Mouse (Mus musculus) liver, embryonic 12.5 days (tissue): ENCODE results near the gene Slc6a5. TPM values are rescaled to one million over a fixed set of nuclear protein-coding genes. Genes with fewer than 3 reads are reported as not detected.

Experiments used
- ATAC-seq: fragments of 200-750 bp; cut with Nextera tagmentation; 2 replicates; pipeline ENCODE4 v1.8.0; 2017; ENCODE audit warnings: moderate number of reproducible peaks, mild to moderate bottlenecking, moderate library complexity
- H3K27ac ChIP-seq: fragments of 300-500 bp; sonication (generic); 2 replicates; pipeline ENCODE4 v1.5.1; 2016; ENCODE audit warnings: mild to moderate bottlenecking
- H3K27me3 ChIP-seq: fragments of 300-500 bp; sonication (generic); replicated peaks from 2 replicates; pipeline ENCODE4 v1.6.1; 2016; ENCODE audit warnings: mild to moderate bottlenecking, moderate library complexity
- H3K36me3 ChIP-seq: fragments of 300-500 bp; sonication (generic); 2 replicates; pipeline ENCODE4 v1.6.1; 2016; ENCODE audit warnings: mild to moderate bottlenecking, moderate library complexity
- H3K4me1 ChIP-seq: fragments of 300-500 bp; sonication (generic); 2 replicates; pipeline ENCODE4 v1.6.1; 2016
- H3K4me2 ChIP-seq: fragments of 300-500 bp; sonication (generic); 2 replicates; pipeline ENCODE4 v1.6.1; 2016; ENCODE audit warnings: mild to moderate bottlenecking, moderate library complexity
- H3K4me3 ChIP-seq: fragments of 300-500 bp; sonication (generic); 2 replicates; pipeline ENCODE4 v1.5.1; 2016; ENCODE audit warnings: mild to moderate bottlenecking, moderate library complexity
- H3K9ac ChIP-seq: fragments of 300-500 bp; sonication (generic); 2 replicates; pipeline ENCODE4 v1.6.1; 2016; ENCODE audit warnings: mild to moderate bottlenecking, moderate library complexity
- H3K9me3 ChIP-seq: fragments of 300-500 bp; sonication (generic); replicated peaks from 2 replicates; pipeline ENCODE4 v1.6.1; 2016; ENCODE audit warnings: mild to moderate bottlenecking, moderate library complexity
- WGBS: fragments of 180-500 bp; shearing (Covaris S2); methylation state at CpG from one replicate; pipeline ENCODE4 v1.1.7; 2016; ENCODE audit not compliant: insufficient replicate concordance; 5-methylcytosine and 5-hydroxymethylcytosine counted together
- polyA plus RNA-seq: library from polyadenylated mRNA; unstranded; fragments of >200 nt; fragmentation: Nextera tagmentation; extraction: Ambion mirVana; gene quantifications from 2 replicates; pipeline ENCODE4 v1.2.1, GENCODE M21; 2016

Gene Slc6a5
- polyA plus RNA-seq: not detected in 2 replicates

DNA sequence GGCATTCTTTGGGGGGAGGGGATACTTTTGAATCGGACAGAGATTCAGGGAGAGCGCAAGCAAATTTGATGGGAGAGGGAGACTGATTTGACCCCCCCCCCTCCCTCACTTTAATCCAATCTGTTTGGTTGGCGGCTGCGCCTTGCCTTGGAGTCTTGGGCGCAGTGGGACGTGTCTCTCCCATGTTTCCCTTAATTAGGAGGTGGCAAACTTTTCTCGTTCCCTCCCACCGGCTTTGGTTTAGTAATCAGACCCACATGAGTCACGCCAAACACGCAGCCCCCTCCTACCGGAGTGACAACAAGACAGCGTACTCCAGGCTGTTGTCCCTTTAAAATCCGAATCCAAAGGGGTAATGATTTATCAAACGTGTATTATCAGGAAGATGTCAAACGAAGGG, at the start of gene Slc6a5:
Slc6a5 (plus strand) TSS at position 297 of the 400 bp plus-strand sequence.
- Histone ChIP-seq H3K9ac (no peak within 1 kb of the TSS), H3K36me3 (no peaks in the 10 kb centered on the region), H3K4me2 (no peak within 1 kb of the TSS), H3K4me1 (no peaks in the 10 kb centered on the region), H3K4me3 (no peak within 1 kb of the TSS), H3K27ac (no peak within 1 kb of the TSS), H3K27me3 (peaks cover 100% of the 10 kb centered on the region), H3K9me3 (no peaks in the 10 kb centered on the region)
- ATAC-seq: no peak
- WGBS: 6% methylated on average over 15 of the region's 15 CpGs

DNA sequence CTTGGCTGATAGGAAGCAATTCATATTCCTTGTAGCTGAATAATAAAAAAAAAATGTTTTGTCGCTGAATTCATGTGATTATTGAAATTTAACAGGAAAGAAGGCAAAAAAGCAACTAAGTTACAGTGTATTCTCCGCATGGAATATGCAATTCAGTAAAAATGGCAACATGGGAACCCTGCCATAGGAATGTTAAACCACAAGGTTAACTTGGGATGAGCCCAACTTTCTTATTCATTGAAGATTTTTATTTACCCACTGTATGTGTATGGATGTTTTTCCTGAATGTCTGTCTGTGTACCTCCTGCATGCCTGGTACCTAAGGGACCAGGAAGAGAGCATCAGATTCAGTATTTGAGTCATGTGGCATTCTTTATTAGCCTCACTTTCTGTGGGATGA, 48.8 kb upstream of the Slc6a5 start:
- no peak overlapping the region for H3K4me2 ChIP-seq
- no peak for ATAC-seq
- H3K27me3 ChIP-seq: no peaks in the 10 kb centered on the region
- H3K36me3 ChIP-seq: peaks cover 41% of the 10 kb centered on the region
- no peaks in the 10 kb centered on the region for H3K4me1 ChIP-seq
- no peak overlapping the region for H3K4me3 ChIP-seq
- no peak overlapping the region for H3K27ac ChIP-seq
- H3K9me3 ChIP-seq: no peaks in the 10 kb centered on the region
- WGBS: 82% methylated on average over 2 of the region's 2 CpGs
- H3K9ac ChIP-seq: no peak overlapping the region

DNA sequence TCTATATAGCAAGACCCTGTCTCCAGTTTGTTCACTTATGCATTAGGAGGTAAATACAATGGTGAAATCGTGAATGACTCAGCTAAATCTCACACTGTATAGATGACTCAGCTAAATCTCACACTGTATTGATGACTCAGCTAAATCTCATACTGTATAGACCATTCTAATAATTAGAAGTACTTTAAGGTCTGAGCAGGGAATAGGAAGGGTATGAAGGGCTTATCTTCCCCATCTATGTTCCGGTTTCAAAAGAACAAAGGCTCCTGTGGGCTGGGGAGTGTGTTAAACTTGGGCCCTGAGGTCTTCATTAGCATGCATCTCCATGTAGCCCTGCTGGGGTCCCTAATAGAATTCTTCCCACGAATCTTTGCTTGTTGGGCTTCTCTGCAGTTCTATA, 46.2 kb upstream of the Slc6a5 start:
- Histone ChIP-seq H3K4me1 (no peaks in the 10 kb centered on the region), H3K27ac (no peak overlapping the region), H3K4me2 (no peak overlapping the region), H3K9me3 (no peaks in the 10 kb centered on the region), H3K36me3 (peaks cover 19% of the 10 kb centered on the region), H3K4me3 (no peak overlapping the region), H3K9ac (no peak overlapping the region), H3K27me3 (no peaks in the 10 kb centered on the region)
- WGBS: 62% methylated on average over 3 of the region's 3 CpGs
- ATAC-seq: peak; percentile 30; the same call in 1 of the 2 replicates

DNA sequence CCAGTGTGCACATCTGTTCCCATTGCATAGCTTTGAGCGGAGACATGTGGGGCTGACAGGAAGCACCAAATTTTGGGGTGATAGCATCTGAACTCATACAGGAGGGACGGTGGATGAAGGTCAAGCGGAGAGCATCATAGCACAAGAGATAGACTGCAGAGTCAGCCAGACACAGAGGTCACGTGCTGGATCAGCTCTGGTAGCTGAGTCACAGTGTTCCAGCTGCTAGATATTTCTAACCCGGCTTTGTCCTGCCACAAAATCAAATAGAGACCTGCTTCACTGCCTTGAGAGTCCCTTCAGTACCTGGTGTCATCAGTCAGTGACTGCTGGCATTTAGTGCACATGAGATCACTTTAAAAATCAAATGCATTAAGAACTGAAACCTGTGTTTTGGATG, 40.3 kb upstream of the Slc6a5 start:
- Histone ChIP-seq H3K36me3 (no peaks in the 10 kb centered on the region), H3K9ac (no peak overlapping the region), H3K4me3 (no peak overlapping the region), H3K27me3 (no peaks in the 10 kb centered on the region), H3K4me2 (no peak overlapping the region), H3K27ac (no peak overlapping the region), H3K4me1 (no peaks in the 10 kb centered on the region), H3K9me3 (no peaks in the 10 kb centered on the region)
- no peak for ATAC-seq
- 63% methylated on average over 5 of the region's 5 CpGs for WGBS

DNA sequence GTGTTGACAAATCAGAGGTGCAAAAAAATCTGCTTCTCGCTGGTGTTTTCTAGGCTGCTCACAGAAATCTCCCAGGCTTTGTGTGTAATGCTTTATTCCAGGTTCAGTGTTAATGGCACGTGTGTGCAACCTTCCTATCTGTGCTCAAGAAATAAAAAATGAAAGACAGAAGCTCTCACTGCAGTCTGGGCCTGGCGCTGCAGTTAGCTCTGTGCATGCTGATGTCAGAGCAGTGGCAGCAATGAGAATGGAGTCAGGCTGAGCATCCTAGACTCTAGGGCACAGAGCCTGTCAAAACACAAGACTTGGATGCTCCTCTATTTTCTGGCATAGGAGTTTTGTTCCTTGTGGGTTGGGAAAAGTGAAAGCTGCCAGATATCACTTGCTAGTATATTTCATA, 39.7 kb upstream of the Slc6a5 start:
- no peaks in the 10 kb centered on the region for H3K9me3 ChIP-seq
- H3K9ac ChIP-seq: no peak overlapping the region
- H3K4me1 ChIP-seq: no peaks in the 10 kb centered on the region
- no peaks in the 10 kb centered on the region for H3K27me3 ChIP-seq
- no peak overlapping the region for H3K27ac ChIP-seq
- ATAC-seq: no peak
- no peak overlapping the region for H3K4me3 ChIP-seq
- H3K4me2 ChIP-seq: no peak overlapping the region
- WGBS: 64% methylated on average over 3 of the region's 3 CpGs
- H3K36me3 ChIP-seq: no peaks in the 10 kb centered on the region

DNA sequence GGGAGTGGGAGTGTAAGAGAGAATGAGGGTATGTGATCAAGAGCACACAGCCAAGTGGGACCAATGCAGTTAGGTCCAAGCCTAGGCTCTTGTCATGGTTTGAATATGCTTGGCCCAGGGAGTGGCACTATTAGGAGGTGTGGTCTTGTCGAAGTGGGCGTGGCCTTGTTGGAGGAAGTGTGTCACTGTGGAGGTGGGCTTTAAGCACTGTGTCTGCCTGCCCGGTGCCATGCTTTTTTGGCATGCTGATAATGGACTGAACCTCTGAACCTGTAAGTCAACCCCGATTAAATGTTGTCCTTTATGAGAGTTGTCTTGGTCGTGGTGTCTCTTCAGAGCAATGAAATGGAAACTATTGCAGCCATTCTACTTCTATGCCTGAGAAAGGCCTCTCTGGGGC, 32.6 kb upstream of the Slc6a5 start:
- WGBS: 56% methylated on average over 5 of the region's 5 CpGs
- H3K9me3 ChIP-seq: no peaks in the 10 kb centered on the region
- no peak overlapping the region for H3K4me3 ChIP-seq
- no peaks in the 10 kb centered on the region for H3K36me3 ChIP-seq
- no peaks in the 10 kb centered on the region for H3K4me1 ChIP-seq
- ATAC-seq: 0 out of 2 replicates have a peak, but pooled peaks have one; percentile 37
- no peak overlapping the region for H3K27ac ChIP-seq
- H3K27me3 ChIP-seq: no peaks in the 10 kb centered on the region
- no peak overlapping the region for H3K4me2 ChIP-seq
- H3K9ac ChIP-seq: no peak overlapping the region

DNA sequence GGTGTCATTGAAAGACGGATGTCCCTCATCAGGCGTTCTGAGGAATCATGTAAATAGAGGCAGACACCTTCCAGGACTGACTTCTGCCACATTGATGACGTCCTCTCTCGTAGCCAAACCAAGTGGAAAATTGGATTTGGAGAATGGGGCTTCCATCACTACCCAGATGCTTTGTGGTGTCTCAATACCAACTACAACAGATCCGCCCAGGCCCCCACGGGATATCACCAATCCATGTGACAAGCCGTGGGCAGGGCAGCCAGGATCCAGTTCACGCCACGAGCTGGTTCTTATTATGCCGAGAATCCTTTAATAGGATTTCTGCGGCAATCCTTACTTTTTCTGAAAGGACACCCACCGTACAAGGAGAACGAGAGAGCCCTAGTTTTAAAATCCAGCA, 30.9 kb upstream of the Slc6a5 start:
- H3K4me3 ChIP-seq: no peak overlapping the region
- H3K27me3 ChIP-seq: no peaks in the 10 kb centered on the region
- H3K9me3 ChIP-seq: no peaks in the 10 kb centered on the region
- no peak overlapping the region for H3K27ac ChIP-seq
- 71% methylated on average over 13 of the region's 13 CpGs for WGBS
- no peak overlapping the region for H3K9ac ChIP-seq
- no peak overlapping the region for H3K4me2 ChIP-seq
- peaks cover 3% of the 10 kb centered on the region; the same call in 1 of the 2 replicates for H3K4me1 ChIP-seq
- no peaks in the 10 kb centered on the region for H3K36me3 ChIP-seq
- no peak for ATAC-seq

DNA sequence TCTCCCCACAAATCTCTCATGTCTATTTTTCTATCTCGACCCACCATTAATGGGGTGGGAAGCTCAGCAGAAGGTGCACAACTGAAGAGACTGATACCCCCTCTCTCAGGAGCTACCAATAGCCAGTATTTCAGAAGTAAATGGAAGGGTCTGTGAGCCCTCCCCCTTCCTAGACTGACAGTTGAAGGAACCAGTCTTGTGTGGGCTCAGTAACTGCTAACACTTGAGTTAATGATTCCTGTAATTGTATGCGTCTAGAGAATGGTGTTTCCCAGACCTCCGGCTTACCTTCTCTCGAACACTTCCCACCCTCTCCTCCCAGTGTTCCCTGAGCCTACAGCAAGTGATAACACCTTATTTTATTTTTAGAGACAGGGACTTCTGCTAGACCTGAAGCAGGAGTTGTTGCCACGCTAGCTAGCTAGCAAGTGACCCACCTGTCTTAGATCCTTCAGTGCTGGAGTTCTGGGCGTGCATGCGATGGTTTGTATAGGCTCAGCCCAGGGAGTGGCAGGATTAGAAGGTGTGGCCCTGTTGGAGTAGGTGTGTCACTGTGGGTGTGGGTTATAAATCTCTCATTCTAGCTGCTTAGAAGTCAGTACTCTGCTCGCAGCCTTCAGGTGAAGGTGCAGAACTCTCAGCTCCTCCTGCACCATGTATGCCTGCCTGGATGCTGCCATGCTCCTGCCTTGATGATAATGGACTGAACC, 29.8 kb upstream of the Slc6a5 start:
- WGBS: 65% methylated on average over 8 of the region's 8 CpGs

DNA sequence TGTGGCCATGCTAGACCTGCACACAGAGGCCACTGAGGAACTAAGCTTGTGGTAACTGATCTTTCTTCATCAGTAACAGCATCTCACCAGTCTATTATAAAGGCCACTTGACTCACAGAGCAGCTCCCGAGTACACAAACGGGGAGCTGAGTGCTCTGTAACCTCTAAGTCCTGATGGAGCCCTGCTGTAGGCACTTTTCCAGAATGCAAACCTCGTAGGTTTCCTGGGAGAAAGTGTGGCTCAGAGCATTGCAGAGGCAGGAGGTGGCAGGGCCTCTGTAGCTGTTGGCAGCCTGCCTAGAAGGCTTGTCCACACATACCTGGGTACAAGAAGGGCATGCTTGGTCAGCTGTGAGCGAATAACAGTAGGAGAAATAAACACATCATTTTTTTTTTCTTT, 27.7 kb upstream of the Slc6a5 start:
- 26% methylated on average over 4 of the region's 4 CpGs for WGBS
- H3K27me3 ChIP-seq: no peaks in the 10 kb centered on the region
- H3K4me3 ChIP-seq: no peak overlapping the region
- no peaks in the 10 kb centered on the region for H3K36me3 ChIP-seq
- no peak for ATAC-seq
- H3K27ac ChIP-seq: no peak overlapping the region
- H3K9ac ChIP-seq: no peak overlapping the region
- H3K4me1 ChIP-seq: peaks cover 3% of the 10 kb centered on the region; the same call in 1 of the 2 replicates
- H3K4me2 ChIP-seq: no peak overlapping the region
- H3K9me3 ChIP-seq: no peaks in the 10 kb centered on the region

More for the DNA sequence above, 29.8 kb upstream of the Slc6a5 start:
- Histone ChIP-seq H3K36me3 (no peaks in the 10 kb centered on the region), H3K27ac (no peak overlapping the region), H3K9me3 (no peaks in the 10 kb centered on the region), H3K4me2 (no peak overlapping the region), H3K4me1 (peaks cover 3% of the 10 kb centered on the region; the same call in 1 of the 2 replicates), H3K9ac (no peak overlapping the region), H3K27me3 (no peaks in the 10 kb centered on the region), H3K4me3 (no peak overlapping the region)
- ATAC-seq: no peak

DNA sequence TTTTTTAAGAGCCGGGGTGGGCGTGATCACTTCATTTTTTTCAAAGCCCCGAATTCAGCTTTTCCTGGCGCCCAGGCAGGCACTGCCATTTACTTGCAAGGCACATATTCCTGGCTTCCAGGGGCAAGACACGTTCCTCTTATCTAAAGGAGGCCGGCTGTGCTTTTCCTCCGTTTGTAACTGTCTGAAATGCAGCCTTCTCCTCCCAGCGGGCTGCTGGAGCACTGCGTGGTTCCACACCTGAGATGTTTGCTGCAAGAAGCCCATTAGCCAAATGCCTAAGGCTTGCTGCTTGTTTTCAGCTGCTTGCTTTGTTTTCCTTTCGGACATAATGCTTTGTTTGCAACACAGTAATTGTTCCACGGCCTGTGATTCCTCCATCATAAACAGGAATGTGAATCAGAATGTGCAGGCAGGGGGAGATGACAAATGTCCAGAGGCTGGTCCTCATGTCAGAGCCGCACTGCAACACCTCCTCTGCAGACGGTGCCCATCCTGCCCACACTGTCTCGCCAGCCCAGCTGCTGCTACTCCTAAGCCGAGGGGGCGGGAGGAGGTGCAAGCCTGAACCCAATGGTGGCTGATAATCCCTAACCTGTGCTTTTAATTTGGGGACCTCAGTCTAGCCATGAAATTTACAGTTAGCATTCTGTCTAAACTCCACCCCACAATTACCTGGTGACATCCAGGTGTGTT, 27.1 kb upstream of the Slc6a5 start:
- WGBS: 24% methylated on average over 16 of the region's 16 CpGs
- no peak overlapping the region for H3K4me2 ChIP-seq
- no peak overlapping the region for H3K4me3 ChIP-seq
- no peak overlapping the region for H3K9ac ChIP-seq
- H3K36me3 ChIP-seq: no peaks in the 10 kb centered on the region
- H3K27me3 ChIP-seq: no peaks in the 10 kb centered on the region
- no peak for ATAC-seq
- no peak overlapping the region for H3K27ac ChIP-seq
- H3K9me3 ChIP-seq: no peaks in the 10 kb centered on the region
- peaks cover 3% of the 10 kb centered on the region; the same call in 1 of the 2 replicates for H3K4me1 ChIP-seq

DNA sequence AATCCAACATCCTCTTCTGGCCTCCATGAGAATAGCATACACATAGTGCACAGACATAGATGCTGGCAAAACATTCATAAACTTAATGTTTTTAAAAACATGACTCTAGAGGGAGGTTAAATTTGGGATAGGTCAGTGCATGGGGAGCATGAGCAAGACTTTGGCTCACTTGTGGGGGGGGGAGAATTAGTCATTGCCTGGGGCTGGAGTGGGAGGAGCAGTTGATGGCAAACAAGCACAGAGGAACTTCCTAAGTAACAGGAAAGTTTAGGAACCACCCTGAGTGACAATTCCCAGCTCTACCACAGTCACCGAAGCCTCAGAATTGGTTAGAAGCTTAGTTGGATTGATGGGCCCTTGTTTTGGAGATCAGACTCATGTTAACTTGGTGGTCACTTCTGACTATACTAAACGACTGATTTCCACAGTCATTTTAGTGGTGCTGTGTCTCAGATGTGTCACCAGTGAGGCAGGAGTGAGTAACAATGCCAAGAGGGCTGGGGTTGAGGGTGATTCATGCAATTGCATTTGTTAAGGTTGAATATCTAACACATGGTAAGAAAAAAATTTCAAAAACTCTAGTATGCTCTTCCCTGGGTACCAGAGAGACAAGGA, 22.1 kb upstream of the Slc6a5 start:
- Histone ChIP-seq H3K36me3 (no peaks in the 10 kb centered on the region), H3K27ac (no peak overlapping the region), H3K9ac (no peak overlapping the region), H3K4me2 (no peak overlapping the region), H3K9me3 (no peaks in the 10 kb centered on the region), H3K4me3 (no peak overlapping the region), H3K27me3 (no peaks in the 10 kb centered on the region), H3K4me1 (peaks cover 2% of the 10 kb centered on the region; the same call in 1 of the 2 replicates)
- 46% methylated on average over 2 of the region's 2 CpGs for WGBS
- ATAC-seq: no peak

DNA sequence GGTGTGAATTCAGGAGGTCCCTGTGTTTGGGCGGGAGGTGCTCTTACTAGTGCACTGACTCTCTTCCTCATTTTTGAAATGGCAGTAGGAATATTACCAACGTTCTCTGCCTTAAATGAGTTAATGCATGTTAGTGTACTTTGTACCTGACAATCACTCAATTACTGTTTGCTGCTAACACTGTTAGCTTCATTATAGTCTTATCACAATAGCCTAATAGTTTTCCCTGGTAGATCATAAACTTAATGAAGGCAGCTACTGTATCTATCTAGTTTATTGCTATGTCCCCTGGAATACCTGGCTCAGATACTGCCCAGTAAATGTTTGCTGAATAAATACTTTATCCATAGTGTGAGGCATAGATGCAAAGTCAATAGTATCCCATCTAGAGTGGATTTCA, 15.2 kb upstream of the Slc6a5 start:
- Histone ChIP-seq H3K36me3 (no peaks in the 10 kb centered on the region), H3K27me3 (no peaks in the 10 kb centered on the region), H3K9ac (no peak overlapping the region), H3K4me2 (no peak overlapping the region), H3K27ac (no peak overlapping the region), H3K4me3 (no peak overlapping the region), H3K9me3 (no peaks in the 10 kb centered on the region), H3K4me1 (no peaks in the 10 kb centered on the region)
- no peak for ATAC-seq
- 42% methylated on average over 2 of the region's 2 CpGs for WGBS
